Mouse (Mus musculus) hindbrain, embryonic 15.5 days (tissue): ENCODE measurements around the gene Ppcdc. TPM values are rescaled to one million over a fixed set of nuclear protein-coding genes. Genes with fewer than 3 reads are reported as not detected.

Experiments
- ATAC-seq: fragments of 200-750 bp; cut with Nextera tagmentation; 2 replicates; pipeline ENCODE4 v1.8.0; 2017; ENCODE audit warnings: low read depth, moderate number of reproducible peaks, moderate TSS enrichment; ENCODE audit not compliant: low FRiP score
- H3K27ac ChIP-seq: fragments of 300-500 bp; sonication (generic); replicated peaks from 2 replicates; pipeline ENCODE4 v1.5.1; 2015; ENCODE audit warnings: mild to moderate bottlenecking, inconsistent platforms
- H3K27me3 ChIP-seq: fragments of 300-500 bp; sonication (generic); 2 replicates; pipeline ENCODE4 v1.6.1; 2015; ENCODE audit warnings: control low read depth, inconsistent platforms
- H3K36me3 ChIP-seq: fragments of 300-500 bp; sonication (generic); 2 replicates; pipeline ENCODE4 v1.6.1; 2015; ENCODE audit warnings: control low read depth, inconsistent platforms
- H3K4me1 ChIP-seq: fragments of 300-500 bp; sonication (generic); replicated peaks from 2 replicates; pipeline ENCODE4 v1.6.1; 2015; ENCODE audit warnings: control low read depth, inconsistent platforms
- H3K4me2 ChIP-seq: fragments of 300-500 bp; sonication (generic); 2 replicates; pipeline ENCODE4 v1.6.1; 2015; ENCODE audit warnings: moderate library complexity, mild to moderate bottlenecking, inconsistent platforms
- H3K4me3 ChIP-seq: fragments of 300-500 bp; sonication (generic); 2 replicates; pipeline ENCODE4 v1.5.1; 2015; ENCODE audit warnings: mild to moderate bottlenecking, inconsistent platforms
- H3K9ac ChIP-seq: fragments of 300-500 bp; sonication (generic); 2 replicates; pipeline ENCODE4 v1.6.1; 2015; ENCODE audit warnings: inconsistent platforms
- H3K9me3 ChIP-seq: fragments of 300-500 bp; sonication (generic); 2 replicates; pipeline ENCODE4 v1.6.1; 2016; ENCODE audit warnings: control low read depth, inconsistent platforms
- WGBS: fragments of 180-500 bp; shearing (Covaris S2); methylation state at CpG from one replicate; pipeline ENCODE4 v1.1.7; 2015; 5-methylcytosine and 5-hydroxymethylcytosine counted together
- polyA plus RNA-seq: library from polyadenylated mRNA; unstranded; fragments of >200 nt; fragmentation: Nextera tagmentation; extraction: Ambion mirVana; gene quantifications from 2 replicates; pipeline ENCODE4 v1.2.1, GENCODE M21; 2015

The Ppcdc gene
- polyA plus RNA-seq, 1 experiment from 2014 or later, result 21.3 TPM

DNA sequence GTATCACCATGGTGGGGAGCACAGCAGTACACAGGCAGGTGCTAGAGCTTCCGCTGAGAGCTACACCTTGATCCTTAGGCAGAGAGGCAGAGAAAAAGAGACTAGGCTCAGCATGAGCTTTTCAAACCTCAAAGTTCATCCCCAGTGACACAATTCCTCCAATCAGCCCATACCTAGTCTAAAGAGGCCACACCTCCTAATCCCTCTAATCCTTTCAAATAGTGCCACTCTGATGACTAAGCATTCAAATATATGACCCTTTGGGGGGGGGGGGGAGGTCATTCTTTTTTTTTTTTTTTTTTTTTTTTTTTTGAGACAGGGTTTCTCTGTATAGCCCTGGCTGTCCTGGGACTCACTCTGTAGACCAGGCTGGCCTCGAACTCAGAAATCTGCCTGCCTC lies 41.2 kb downstream of the Ppcdc start:
- Histone ChIP-seq H3K27ac (no peak overlapping the region), H3K36me3 (no peaks in the 10 kb centered on the region), H3K27me3 (no peaks in the 10 kb centered on the region), H3K4me1 (no peaks in the 10 kb centered on the region), H3K9me3 (no peaks in the 10 kb centered on the region; the same call in 1 of the 2 replicates), H3K9ac (no peak overlapping the region), H3K4me3 (no peak overlapping the region), H3K4me2 (no peak overlapping the region)
- WGBS, result 100% methylated on average over 2 of the region's 2 CpGs
- ATAC-seq, result no peak

DNA sequence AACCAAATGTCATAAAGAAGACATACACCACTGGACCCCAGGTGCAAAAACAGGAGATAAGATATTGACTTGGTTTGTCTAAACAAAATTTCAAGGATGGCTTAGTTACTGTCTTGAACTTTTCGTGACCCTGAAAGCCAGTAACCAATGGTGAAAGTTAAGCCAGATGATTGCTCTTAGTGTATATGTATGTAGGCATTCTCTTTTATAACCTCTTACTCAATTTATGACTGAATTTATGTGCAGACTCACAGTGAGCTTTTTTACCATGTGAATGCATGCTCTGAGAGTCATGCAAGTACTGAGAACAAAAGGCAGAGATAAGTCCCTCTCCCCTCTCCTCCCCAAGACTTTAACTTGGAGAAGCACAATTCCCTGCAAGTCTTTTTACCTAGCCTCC lies 47.0 kb downstream of the Ppcdc start:
- 90% methylated on average over 1 of the region's 1 CpGs for WGBS
- Histone ChIP-seq H3K4me2 (no peak overlapping the region), H3K27me3 (no peaks in the 10 kb centered on the region)

DNA sequence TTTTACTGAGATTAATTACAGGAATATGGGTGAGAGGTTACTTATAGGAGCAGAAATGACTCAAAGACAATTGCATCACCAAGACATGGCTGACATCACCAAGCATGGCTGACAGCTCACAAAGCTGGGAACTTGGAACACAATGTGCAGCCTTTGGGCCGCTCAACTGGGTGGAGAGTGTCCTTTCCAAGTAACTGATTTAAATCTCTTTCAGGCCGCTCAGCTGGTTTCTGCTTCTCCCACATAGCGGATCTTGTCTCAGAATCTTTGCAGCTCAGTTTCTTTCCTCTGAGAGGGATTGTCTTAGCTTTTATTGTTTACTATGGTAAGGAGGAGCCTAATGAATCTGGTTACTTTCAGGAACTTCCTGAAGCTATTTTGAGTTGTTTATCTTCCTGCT lies 49.1 kb downstream of the Ppcdc start:
- ATAC-seq, result no peak
- H3K9ac ChIP-seq, result no peak overlapping the region
- no peaks in the 10 kb centered on the region for H3K27me3 ChIP-seq
- no peak overlapping the region for H3K4me2 ChIP-seq
- no peaks in the 10 kb centered on the region for H3K36me3 ChIP-seq
- H3K27ac ChIP-seq, result no peak overlapping the region
- 86% methylated on average over 3 of the region's 3 CpGs for WGBS
- H3K9me3 ChIP-seq, result no peaks in the 10 kb centered on the region
- no peak overlapping the region for H3K4me3 ChIP-seq
- H3K4me1 ChIP-seq, result no peaks in the 10 kb centered on the region

More for the DNA sequence above, 47.0 kb downstream of the Ppcdc start:
- Histone ChIP-seq H3K27ac (no peak overlapping the region), H3K4me1 (no peaks in the 10 kb centered on the region), H3K9ac (no peak overlapping the region), H3K36me3 (no peaks in the 10 kb centered on the region), H3K9me3 (no peaks in the 10 kb centered on the region), H3K4me3 (no peak overlapping the region)
- ATAC-seq, result no peak

DNA sequence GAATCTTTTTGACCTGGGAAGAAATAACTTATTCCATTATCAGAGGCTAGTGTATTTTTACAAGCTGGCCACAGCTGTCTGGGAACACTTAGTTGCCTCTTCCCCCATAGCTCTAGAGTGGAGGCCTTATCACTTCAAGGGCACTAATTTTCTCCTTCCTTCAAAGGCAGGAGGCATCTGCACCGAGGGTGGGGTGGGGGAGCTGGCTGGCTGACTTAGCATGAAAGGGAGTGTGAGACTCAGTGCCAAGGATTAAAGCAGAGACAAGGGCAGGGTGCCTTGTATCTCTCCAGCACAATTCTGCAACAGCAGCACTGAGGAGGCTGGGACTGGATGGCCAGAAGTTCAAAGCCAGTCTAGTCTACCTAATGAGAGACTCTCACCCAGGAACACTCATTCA lies 50.8 kb downstream of the Ppcdc start:
- no peaks in the 10 kb centered on the region for H3K4me1 ChIP-seq
- 29% methylated on average over 1 of the region's 1 CpGs for WGBS
- no peaks in the 10 kb centered on the region for H3K27me3 ChIP-seq
- H3K4me3 ChIP-seq, result no peak overlapping the region
- no peak overlapping the region for H3K4me2 ChIP-seq
- no peaks in the 10 kb centered on the region for H3K9me3 ChIP-seq
- H3K36me3 ChIP-seq, result no peaks in the 10 kb centered on the region
- no peak for ATAC-seq
- H3K27ac ChIP-seq, result no peak overlapping the region
- H3K9ac ChIP-seq, result no peak overlapping the region

DNA sequence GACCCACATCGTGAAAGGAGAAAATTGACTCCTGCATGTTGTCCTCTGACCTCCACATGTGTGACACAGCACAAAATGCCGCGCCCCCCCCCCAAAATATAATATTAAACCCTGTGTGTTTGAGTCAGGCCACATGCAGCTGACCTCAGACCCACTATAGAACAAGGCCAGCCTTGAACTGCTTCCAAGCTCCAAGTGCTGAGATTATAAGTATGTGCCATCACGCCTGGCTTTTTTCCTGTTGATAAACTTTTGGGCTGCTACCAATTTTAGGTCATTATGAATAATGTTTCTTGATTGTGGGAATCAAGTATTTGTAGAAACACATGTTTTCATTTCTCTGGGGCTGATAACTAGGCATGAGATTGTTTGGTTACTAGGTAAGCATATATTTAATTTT lies 53.0 kb downstream of the Ppcdc start:
- H3K36me3 ChIP-seq, result no peaks in the 10 kb centered on the region
- no peak overlapping the region for H3K9ac ChIP-seq
- no peak overlapping the region for H3K4me2 ChIP-seq
- no peaks in the 10 kb centered on the region for H3K4me1 ChIP-seq
- no peaks in the 10 kb centered on the region for H3K27me3 ChIP-seq
- H3K9me3 ChIP-seq, result no peaks in the 10 kb centered on the region
- H3K4me3 ChIP-seq, result no peak overlapping the region
- 94% methylated on average over 4 of the region's 4 CpGs for WGBS
- no peak overlapping the region for H3K27ac ChIP-seq
- no peak for ATAC-seq

DNA sequence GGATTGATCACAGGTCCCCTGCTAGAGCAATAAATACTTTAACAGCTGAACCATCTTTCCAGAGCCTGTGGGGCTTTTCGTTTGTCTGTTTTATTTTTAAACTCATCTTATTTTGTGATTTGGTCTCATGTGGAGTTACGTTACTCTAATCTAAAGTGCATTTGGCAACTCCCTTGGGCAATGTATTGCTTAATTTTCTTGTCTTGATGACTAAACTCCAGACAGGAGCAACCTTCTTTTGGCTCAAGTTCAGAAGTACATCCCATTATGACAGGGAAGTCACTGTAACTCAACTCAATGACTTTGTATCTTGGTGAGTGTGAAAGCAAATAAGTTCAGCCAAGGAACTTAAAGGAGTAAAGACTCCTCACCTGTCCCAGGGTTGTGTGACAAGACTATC lies 55.3 kb downstream of the Ppcdc start:
- no peak for ATAC-seq

DNA sequence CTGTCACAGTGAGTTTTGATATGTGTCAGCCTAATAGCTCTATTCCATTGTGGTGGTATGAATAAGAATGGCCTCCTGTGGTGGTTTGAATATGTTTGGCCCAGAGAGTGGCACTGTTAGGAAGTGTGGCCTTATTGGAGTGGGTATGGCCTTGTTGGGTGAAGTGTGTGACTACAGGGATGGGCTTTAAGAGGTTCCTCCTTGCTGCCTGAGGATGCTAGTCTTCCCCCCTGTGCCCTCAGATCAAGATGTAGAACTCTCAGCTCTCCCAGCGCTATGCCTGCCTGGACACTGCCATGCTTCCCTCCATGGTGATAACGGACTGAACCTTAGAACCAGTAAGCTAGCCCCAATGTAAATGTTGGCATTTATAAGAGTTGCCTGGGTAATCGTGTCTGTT lies 78.9 kb downstream of the Ppcdc start:
- no peak for ATAC-seq
- H3K9ac ChIP-seq, result no peak overlapping the region
- 89% methylated on average over 3 of the region's 3 CpGs for WGBS
- H3K4me2 ChIP-seq, result no peak overlapping the region
- H3K27me3 ChIP-seq, result no peaks in the 10 kb centered on the region
- no peak overlapping the region for H3K4me3 ChIP-seq
- H3K9me3 ChIP-seq, result no peaks in the 10 kb centered on the region
- H3K4me1 ChIP-seq, result no peaks in the 10 kb centered on the region
- no peaks in the 10 kb centered on the region for H3K36me3 ChIP-seq
- no peak overlapping the region for H3K27ac ChIP-seq

More for the DNA sequence above, 55.3 kb downstream of the Ppcdc start:
- Histone ChIP-seq H3K27me3 (no peaks in the 10 kb centered on the region), H3K9me3 (no peaks in the 10 kb centered on the region), H3K4me1 (no peaks in the 10 kb centered on the region), H3K27ac (no peak overlapping the region), H3K4me3 (no peak overlapping the region), H3K36me3 (no peaks in the 10 kb centered on the region), H3K9ac (no peak overlapping the region), H3K4me2 (no peak overlapping the region)
- 80% methylated on average over 2 of the region's 2 CpGs for whole genome bisulfite sequencing

DNA sequence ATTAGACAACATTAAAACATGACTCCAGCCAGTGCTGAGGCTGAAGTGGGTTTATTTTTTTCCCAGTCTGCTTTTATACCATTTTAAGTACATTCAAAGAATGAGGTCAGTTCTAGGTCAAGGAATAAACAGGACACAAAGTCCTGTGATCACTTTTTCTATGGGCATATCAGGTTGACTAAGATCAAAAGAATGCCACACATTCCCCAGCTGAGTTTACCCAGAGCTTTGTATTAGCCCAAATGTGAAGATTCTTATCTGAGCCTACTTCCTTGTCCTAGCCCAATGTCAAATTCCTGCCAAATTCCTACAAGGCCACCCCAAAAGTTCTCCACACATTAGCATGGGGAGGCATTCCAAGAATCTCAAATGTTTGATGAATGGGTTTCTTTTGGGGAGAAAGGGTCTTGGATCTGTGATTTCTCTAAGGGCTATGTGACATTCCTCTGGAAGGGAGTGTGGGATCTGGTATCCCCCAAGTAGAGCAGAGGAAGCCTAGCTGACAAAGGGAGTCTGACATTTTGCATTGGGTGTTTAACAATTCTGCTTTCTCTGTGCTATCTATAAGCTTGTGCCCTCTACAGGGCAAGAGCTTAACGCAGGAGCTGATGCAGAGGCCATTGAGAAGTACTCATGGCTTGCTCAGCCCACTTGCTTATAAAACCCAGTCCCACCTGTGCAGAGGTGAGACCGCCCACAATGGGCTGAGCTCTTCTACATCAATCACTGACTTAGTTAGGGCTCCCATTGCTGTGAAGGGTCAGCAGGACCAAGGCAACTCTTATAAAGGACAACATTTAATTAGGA lies 85.3 kb downstream of the Ppcdc start:
- Histone ChIP-seq H3K27me3 (no peaks in the 10 kb centered on the region), H3K4me1 (no peaks in the 10 kb centered on the region), H3K27ac (no peak overlapping the region), H3K4me3 (no peak overlapping the region), H3K4me2 (no peak overlapping the region), H3K9me3 (no peaks in the 10 kb centered on the region), H3K9ac (no peak overlapping the region), H3K36me3 (no peaks in the 10 kb centered on the region)
- no peak for ATAC-seq
- WGBS, result 65% methylated on average over 2 of the region's 2 CpGs

DNA sequence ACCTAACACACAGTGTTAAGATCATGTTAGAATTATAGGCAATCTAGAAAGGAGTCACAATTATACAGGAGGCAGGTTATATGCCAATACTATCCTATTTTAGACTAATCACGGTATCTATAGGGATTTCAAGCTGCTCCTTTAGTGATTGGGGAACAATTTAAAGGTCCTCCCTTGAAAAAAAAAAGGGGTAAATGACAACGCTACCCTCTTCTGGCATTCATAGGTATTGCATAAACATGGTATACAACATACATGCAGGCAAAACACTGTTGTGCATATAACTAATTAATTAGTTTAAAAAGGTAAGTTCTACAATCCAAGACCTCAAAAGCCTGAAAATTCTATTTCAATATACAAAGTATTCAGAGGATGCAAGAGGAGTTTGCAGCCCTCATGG lies 88.6 kb downstream of the Ppcdc start:
- H3K36me3 ChIP-seq, result no peaks in the 10 kb centered on the region
- H3K4me1 ChIP-seq, result no peaks in the 10 kb centered on the region
- no peaks in the 10 kb centered on the region for H3K27me3 ChIP-seq
- H3K27ac ChIP-seq, result no peak overlapping the region
- WGBS, result 55% methylated on average over 2 of the region's 2 CpGs
- ATAC-seq, result no peak
- no peaks in the 10 kb centered on the region for H3K9me3 ChIP-seq
- H3K9ac ChIP-seq, result no peak overlapping the region
- H3K4me2 ChIP-seq, result no peak overlapping the region
- no peak overlapping the region for H3K4me3 ChIP-seq

DNA sequence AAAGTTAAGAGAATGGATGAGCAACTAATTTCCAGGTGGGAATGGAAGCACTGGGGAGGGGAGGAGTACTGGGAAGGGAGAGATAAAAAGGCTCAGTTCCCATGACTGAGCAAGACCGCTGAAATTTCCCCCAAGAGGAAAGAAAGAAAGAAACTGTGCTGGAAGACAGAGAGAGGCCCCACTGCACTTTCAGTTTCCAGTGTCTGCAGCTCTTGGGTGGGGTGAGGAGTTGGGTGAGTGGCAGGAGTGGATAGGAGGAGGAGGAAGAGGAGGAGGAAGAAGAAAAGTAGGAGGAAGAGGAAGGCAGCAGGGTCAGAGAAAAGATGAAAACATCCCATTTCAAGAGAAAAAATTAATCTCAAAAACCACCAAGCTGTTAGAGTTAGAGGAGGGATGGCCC lies 94.0 kb downstream of the Ppcdc start:
- no peaks in the 10 kb centered on the region for H3K9me3 ChIP-seq
- WGBS, result 76% methylated on average over 1 of the region's 1 CpGs

DNA sequence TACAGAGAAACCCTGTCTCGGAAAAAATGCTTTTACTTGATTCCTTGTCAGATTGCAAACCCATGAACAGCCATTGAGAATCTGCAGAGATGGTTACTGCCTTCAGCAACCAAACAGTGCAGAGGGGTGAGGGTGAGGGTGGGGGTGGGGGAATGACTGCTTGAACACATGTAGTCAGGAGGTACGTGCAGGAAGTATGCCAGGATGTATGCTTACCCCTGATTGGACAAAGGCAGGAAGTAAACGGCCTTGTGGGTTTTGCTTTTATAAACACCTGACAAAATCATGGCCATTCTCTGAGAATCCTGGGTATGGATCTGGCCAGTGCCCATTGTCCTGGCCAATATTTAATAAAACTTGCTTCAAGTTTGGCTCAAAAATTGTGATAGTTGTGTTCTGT lies 96.2 kb downstream of the Ppcdc start:
- Histone ChIP-seq H3K4me2 (no peak overlapping the region), H3K27ac (no peak overlapping the region), H3K36me3 (no peaks in the 10 kb centered on the region), H3K4me3 (no peak overlapping the region), H3K9me3 (no peaks in the 10 kb centered on the region), H3K4me1 (no peaks in the 10 kb centered on the region), H3K27me3 (no peaks in the 10 kb centered on the region), H3K9ac (no peak overlapping the region)
- ATAC-seq, result no peak
- WGBS, result 81% methylated on average over 3 of the region's 3 CpGs

More for the DNA sequence above, 94.0 kb downstream of the Ppcdc start:
- H3K4me3 ChIP-seq, result no peak overlapping the region
- no peak overlapping the region for H3K9ac ChIP-seq
- no peak overlapping the region for H3K27ac ChIP-seq
- H3K36me3 ChIP-seq, result no peaks in the 10 kb centered on the region
- no peaks in the 10 kb centered on the region for H3K4me1 ChIP-seq
- H3K27me3 ChIP-seq, result no peaks in the 10 kb centered on the region
- no peak overlapping the region for H3K4me2 ChIP-seq
- ATAC-seq, result no peak

DNA sequence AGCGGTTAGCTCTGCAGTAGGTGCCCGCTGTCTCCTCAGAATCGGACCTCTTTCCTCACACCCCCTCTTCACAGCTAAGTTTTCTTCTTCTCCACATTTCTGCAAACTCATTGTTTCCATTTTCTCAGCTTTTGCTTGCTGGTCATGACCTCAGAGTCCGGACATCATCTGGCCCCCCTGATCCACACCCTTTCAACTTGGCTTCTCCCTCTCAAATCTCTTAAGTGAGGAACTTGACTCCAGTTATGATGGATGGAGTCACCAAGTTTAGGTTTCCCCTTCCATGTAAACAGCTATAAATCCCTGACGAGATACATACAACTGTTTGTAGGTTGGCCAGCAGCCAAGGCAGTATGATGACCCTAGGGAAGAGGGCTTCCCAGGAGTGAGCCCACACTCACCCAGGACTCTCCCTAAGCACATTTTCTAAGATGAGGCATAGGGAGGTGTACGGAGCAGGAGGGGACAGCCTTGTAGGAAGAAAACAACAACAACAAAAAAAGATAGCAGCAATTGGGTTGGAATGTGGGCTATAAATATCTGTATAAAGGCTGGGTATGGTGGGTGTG lies 96.9 kb downstream of the Ppcdc start:
- WGBS, result 88% methylated on average over 6 of the region's 6 CpGs
- no peak for ATAC-seq

DNA sequence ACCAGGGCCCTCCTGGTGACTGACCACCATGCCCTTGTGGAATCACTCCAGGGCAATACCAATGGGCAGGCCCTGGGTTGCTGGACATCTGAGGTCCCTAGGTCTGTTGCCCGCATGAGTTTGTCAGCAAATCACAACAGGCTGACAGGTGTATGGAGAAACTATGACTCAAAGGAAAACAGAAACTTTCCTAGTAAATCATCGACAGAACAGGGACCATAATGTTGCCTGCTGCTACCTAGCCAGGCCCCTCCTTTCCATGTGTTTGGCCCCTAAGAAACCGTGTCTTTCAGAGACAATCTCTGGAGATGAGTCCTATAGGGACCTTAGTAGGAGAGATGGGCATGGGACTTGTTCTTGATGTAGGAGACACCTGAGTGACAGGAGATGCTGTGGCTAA lies 97.7 kb downstream of the Ppcdc start:
- 90% methylated on average over 3 of the region's 3 CpGs for WGBS
- H3K4me1 ChIP-seq, result no peaks in the 10 kb centered on the region
- no peaks in the 10 kb centered on the region for H3K36me3 ChIP-seq
- no peaks in the 10 kb centered on the region for H3K9me3 ChIP-seq
- H3K27ac ChIP-seq, result no peak overlapping the region
- no peaks in the 10 kb centered on the region for H3K27me3 ChIP-seq
- no peak for ATAC-seq
- H3K4me3 ChIP-seq, result no peak overlapping the region
- H3K9ac ChIP-seq, result no peak overlapping the region
- H3K4me2 ChIP-seq, result no peak overlapping the region

More for the DNA sequence above, 96.9 kb downstream of the Ppcdc start:
- Histone ChIP-seq H3K27me3 (no peaks in the 10 kb centered on the region), H3K9ac (no peak overlapping the region), H3K4me1 (no peaks in the 10 kb centered on the region), H3K4me2 (no peak overlapping the region), H3K36me3 (no peaks in the 10 kb centered on the region), H3K4me3 (no peak overlapping the region), H3K27ac (no peak overlapping the region), H3K9me3 (no peaks in the 10 kb centered on the region)
